Mouse (Mus musculus) splenic B cell, adult 2 months (primary cell): ENCODE measurements around the gene Hist2h2bb.
"Not testable (repeated sequence)": the region's sequence is repeated elsewhere in the genome, so short reads cannot be mapped to it uniquely, and the experiment has no call there.

Source experiments
- DNase-seq: peaks from one replicate; pipeline ENCODE4 v3.0.0-alpha.2; 2011; ENCODE audit warnings: low read depth, low spot score
- H3K27me3 ChIP-seq: 2 replicates; pipeline ENCODE4 v1.6.1; 2012; ENCODE audit warnings: mild to moderate bottlenecking, low read length, moderate library complexity, mixed read lengths; ENCODE audit not compliant: control insufficient read depth, poor library complexity, insufficient read depth, severe bottlenecking
- H3K36me3 ChIP-seq: 2 replicates; pipeline ENCODE4 v1.6.1; 2012; ENCODE audit warnings: mild to moderate bottlenecking, low read length, moderate library complexity, mixed read lengths; ENCODE audit not compliant: control insufficient read depth, poor library complexity, insufficient read depth, severe bottlenecking

Gene Hist2h2bb

GRCm38 (mm10) chr3:96235836-96236235 lies 33.7 kb upstream of the Hist2h2bb start:
- no peaks in the 10 kb centered on the region for H3K27me3 ChIP-seq
- no peak for DNase-seq

GRCm38 (mm10) chr3:96236834-96237334 lies 32.7 kb upstream of the Hist2h2bb start:
- no peak for DNase-seq
- no peaks in the 10 kb centered on the region for H3K27me3 ChIP-seq
- H3K36me3 ChIP-seq = no peaks in the 10 kb centered on the region

More at GRCm38 (mm10) chr3:96235836-96236235, 33.7 kb upstream of the Hist2h2bb start:
- H3K36me3 ChIP-seq = no peaks in the 10 kb centered on the region

GRCm38 (mm10) chr3:96237335-96237903 lies 32.1 kb upstream of the Hist2h2bb start:
- Histone ChIP-seq H3K36me3 (no peaks in the 10 kb centered on the region), H3K27me3 (no peaks in the 10 kb centered on the region)
- DNase-seq = no peak

GRCm38 (mm10) chr3:96237904-96238511 lies 31.5 kb upstream of the Hist2h2bb start:
- DNase-seq = no peak
- H3K27me3 ChIP-seq = no peaks in the 10 kb centered on the region
- H3K36me3 ChIP-seq = no peaks in the 10 kb centered on the region

- not testable (repeated sequence) for H3K36me3 ChIP-seq, DNase-seq, H3K27me3 ChIP-seq
Observed at GRCm38 (mm10) chr3:96238954-96239793, 30.4 kb upstream of the Hist2h2bb start, which contains the start of gene Hist2h3c2. Gene Hist2h3c2, minus strand, starts transcription at chr3:96239127.

- DNase-seq = peak; percentile 69
- not testable (repeated sequence) for H3K36me3 ChIP-seq, H3K27me3 ChIP-seq
Observed at GRCm38 (mm10) chr3:96239949-96240798, 29.4 kb upstream of the Hist2h2bb start, which contains the start of gene Hist2h2aa2. Gene Hist2h2aa2, minus strand, starts transcription at chr3:96240276.

- DNase-seq = no peak
Observed at GRCm38 (mm10) chr3:96240799-96241197, 28.8 kb upstream of the Hist2h2bb start.

GRCm38 (mm10) chr3:96243921-96244572 lies 25.5 kb upstream of the Hist2h2bb start:
- no peaks in the 10 kb centered on the region for H3K27me3 ChIP-seq
- no peaks in the 10 kb centered on the region; the same call in 1 of the 2 replicates for H3K36me3 ChIP-seq
- DNase-seq = no peak

More at GRCm38 (mm10) chr3:96240799-96241197, 28.8 kb upstream of the Hist2h2bb start:
- Histone ChIP-seq H3K27me3 (no peaks in the 10 kb centered on the region), H3K36me3 (no peaks in the 10 kb centered on the region; the same call in 1 of the 2 replicates)

GRCm38 (mm10) chr3:96245003-96245886 lies 24.3 kb upstream of the Hist2h2bb start, which contains the start of gene Hist2h2aa1:
Gene Hist2h2aa1, plus strand, starts transcription at chr3:96245497.
- H3K27me3 ChIP-seq, H3K36me3 ChIP-seq: not testable (repeated sequence)
- peak; percentile 86 for DNase-seq

GRCm38 (mm10) chr3:96246018-96246417 lies 23.5 kb upstream of the Hist2h2bb start:
- H3K27me3 ChIP-seq, H3K36me3 ChIP-seq, DNase-seq: not testable (repeated sequence)

GRCm38 (mm10) chr3:96246427-96246856 lies 23.1 kb upstream of the Hist2h2bb start, which contains the start of gene Hist2h3c1:
Gene Hist2h3c1, plus strand, starts transcription at chr3:96246685.
- H3K27me3 ChIP-seq, DNase-seq, H3K36me3 ChIP-seq: not testable (repeated sequence)

GRCm38 (mm10) chr3:96247356-96248140 lies 22.0 kb upstream of the Hist2h2bb start:
- no peaks in the 10 kb centered on the region for H3K27me3 ChIP-seq
- no peak for DNase-seq
- no peaks in the 10 kb centered on the region; the same call in 1 of the 2 replicates for H3K36me3 ChIP-seq
